Mouse (Mus musculus) embryo, embryonic 10 days (tissue): ENCODE measurements at regions not wholly inside any gene's neighbourhood (a gene's known extent, or its start where the extent isn't known, plus 50 kb on each side); places are given as distances from the start of the nearest gene placed in this dataset.

Source experiments
- DNase-seq: peaks from one replicate; pipeline ENCODE4 v3.0.0-alpha.2; 2015; ENCODE audit warnings: low spot score

DNA sequence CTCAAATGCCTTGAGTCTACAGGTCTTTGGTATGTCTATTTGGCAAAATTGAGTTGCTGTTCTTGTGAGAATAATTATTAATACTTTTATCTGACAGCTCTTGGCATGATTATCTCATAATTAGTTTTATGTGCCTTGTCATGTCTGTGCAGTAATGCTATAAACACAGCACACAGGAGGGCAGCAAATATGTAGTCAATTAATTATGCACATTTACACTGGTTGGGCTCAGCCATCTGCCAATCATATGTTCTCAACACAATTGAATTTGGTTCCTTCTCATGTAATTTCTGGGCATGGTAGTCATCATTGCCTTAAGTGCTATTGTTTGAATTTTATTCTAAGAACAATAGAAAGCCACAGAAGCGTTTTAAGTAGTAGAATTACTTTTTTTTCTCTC, 1650.7 kb upstream of the Tenm2 start:
- no peak for DNase-seq

- no peak for DNase-seq
These were observed 1626.0 kb upstream of the Tenm2 start for GRCm38 (mm10) chr11:38861622-38862345.

GRCm38 (mm10) chr11:38856645-38857044, 1620.9 kb upstream of the Tenm2 start:
- no peak for DNase-seq

- DNase-seq: no peak
These were observed 1593.4 kb upstream of the Tenm2 start for GRCm38 (mm10) chr11:38829148-38829547.

DNA sequence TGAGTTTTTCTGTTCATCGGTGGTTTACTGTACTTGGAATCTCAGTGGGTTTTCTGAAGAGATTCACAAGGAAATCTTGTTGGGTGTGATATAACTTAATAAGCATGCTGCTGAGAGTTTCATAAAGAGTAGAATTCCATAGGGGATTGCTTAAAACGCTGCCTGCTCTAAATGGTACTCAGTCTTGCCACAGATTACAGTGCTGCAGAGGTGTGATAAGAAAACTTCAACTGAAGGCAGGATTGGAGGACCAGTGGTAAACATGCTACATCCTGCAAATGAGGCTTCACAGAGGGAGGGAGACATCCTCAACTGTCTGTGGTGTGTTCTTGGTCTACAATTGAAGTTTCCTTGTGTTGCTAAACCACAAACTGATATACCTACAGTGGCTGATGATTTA, 1592.6 kb upstream of the Tenm2 start:
- no peak for DNase-seq

- no peak for DNase-seq
These were observed 1589.5 kb upstream of the Tenm2 start for GRCm38 (mm10) chr11:38825172-38825753.

DNA sequence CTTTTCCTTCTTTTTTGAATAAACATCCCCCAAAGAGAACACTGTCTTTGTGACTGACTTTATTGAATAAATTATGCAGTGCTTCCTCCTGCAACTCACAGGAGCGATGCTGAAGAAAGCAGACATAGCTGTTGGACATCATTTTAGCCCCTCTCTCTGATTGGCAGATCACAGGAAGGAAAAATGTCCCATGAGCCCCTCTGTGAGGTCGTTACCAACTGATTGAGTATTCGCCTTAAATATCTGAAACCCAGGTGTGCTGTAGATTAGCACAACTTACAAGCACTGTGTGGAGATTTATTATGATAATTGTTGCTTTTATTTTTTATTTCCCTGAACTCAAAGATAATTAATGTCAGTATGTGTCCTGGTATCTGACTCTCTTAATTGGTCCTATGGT, 1582.4 kb upstream of the Tenm2 start:
- no peak for DNase-seq

GRCm38 (mm10) chr11:38783548-38783947, 1547.8 kb upstream of the Tenm2 start:
- no peak for DNase-seq

DNA sequence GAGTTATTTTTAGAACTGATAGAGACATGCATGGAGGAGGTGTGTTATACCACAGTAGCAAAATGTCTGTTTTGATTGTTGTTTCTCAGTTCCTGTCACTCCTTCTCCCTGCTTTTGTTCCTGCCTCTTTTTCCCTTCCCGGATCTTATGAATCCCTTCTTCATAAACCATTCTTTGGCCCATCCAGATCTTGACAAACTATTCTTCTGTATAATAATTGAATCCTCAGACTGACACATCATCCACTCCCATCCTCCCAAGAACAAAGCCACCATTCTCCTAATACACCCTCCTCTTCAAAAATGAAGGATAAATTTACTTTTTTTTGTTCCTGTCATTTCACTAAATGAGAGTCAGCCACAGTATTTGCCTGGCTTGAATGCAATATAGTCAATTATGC, 1543.8 kb upstream of the Tenm2 start:
- no peak for DNase-seq

- no peak for DNase-seq
These were observed 1526.5 kb upstream of the Tenm2 start for GRCm38 (mm10) chr11:38762241-38762640.

GRCm38 (mm10) chr11:38747549-38747948, 1511.8 kb upstream of the Tenm2 start:
- DNase-seq: peak; percentile 68

GRCm38 (mm10) chr11:38729101-38729500, 1493.3 kb upstream of the Tenm2 start:
- no peak for DNase-seq

GRCm38 (mm10) chr11:38715697-38716096, 1479.9 kb upstream of the Tenm2 start:
- no peak for DNase-seq

DNA sequence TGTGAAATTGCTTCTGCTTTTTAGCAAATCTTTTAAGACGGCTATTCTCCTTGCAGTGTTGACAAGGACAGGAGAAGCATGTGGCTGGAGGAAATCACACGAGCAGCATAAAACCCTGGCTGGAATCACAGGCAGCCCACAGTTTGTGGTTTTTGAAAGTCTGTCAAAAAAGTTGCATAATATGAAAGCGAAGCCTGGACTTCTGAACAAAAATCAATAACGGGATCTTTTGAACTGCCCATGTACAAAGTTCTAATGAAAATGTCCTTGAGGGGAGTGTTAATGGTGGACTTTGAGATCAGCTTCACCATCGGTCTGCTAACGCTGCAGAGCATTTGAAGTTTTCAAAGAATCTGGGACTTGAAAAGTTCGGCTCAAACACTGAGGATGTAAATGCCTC, 1445.5 kb upstream of the Tenm2 start:
- no peak for DNase-seq

DNA sequence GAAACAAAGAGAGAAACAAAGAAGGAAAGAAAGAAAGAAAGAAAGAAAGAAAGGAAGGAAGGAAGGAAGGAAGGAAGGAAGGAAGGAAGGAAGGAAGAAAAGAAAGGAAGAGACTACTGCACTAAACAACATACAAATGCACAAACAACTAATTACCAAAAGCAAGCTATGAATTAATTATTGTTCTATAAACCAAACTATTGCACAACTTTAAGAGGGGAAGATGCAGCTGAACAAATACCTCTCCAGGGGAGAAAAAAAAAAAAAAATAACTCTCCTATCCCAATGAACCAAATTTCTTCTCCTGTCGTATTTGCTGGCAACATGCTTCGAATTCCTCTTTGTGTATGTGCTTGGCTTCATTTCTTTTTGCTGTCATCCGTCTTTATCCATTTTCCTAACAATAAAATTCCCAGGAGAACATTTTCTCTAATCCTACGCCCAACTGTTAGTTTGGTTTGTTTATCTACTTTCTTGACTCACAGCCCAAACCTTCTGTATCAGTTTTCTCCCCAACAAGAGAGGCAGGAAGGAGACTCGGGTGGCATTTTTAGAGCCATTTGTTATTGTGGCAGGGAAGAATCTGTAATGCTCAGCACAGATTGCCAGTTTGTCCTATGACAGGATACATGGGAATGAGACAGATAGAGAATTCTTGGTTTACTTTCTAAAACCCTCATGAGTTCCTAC, 1437.7 kb upstream of the Tenm2 start:
- DNase-seq: no peak
